Mouse (Mus musculus) MEL (cell line): ENCODE results near the gene Ascl2. TPM values are rescaled to one million over a fixed set of nuclear protein-coding genes. Genes with fewer than 3 reads are reported as not detected.

Experiments used
- DNase-seq: peaks from one replicate; pipeline ENCODE4 v3.0.0; 2011; ENCODE audit warnings: low read depth, low spot score
- H3K27ac ChIP-seq: 2 replicates; pipeline ENCODE4 v1.5.1; 2012; ENCODE audit warnings: low read depth, mild to moderate bottlenecking, control low read depth, low read length, moderate library complexity; ENCODE audit not compliant: control insufficient read depth
- H3K27me3 ChIP-seq, 2 experiments: fragments of 150-350 bp in 1 of 2; sonication (generic) in 1 of 2; 2 replicates each; pipeline ENCODE4 v1.6.1; 2012; ENCODE audit warnings: low read length in 2 of 2, mild to moderate bottlenecking in 2 of 2, improper control_type of control experiment in 1 of 2, moderate library complexity in 1 of 2; ENCODE audit not compliant: insufficient read depth in 2 of 2, control insufficient read depth in 1 of 2
- H3K36me3 ChIP-seq, 2 experiments: 2 replicates each; pipeline ENCODE4 v1.6.1; 2012 to 2014; ENCODE audit warnings: low read length in 2 of 2, improper control_type of control experiment in 1 of 2, inconsistent platforms in 1 of 2, mild to moderate bottlenecking in 1 of 2; ENCODE audit not compliant: insufficient read depth in 2 of 2, control insufficient read depth in 1 of 2
- H3K4me1 ChIP-seq, 2 experiments: fragments of 150-350 bp in 1 of 2; sonication (generic) in 1 of 2; 2 replicates each; pipeline ENCODE4 v1.6.1; 2012; ENCODE audit warnings: low read length in 2 of 2, improper control_type of control experiment in 1 of 2, mild to moderate bottlenecking in 1 of 2; ENCODE audit not compliant: insufficient read depth in 2 of 2, control insufficient read depth in 1 of 2
- H3K4me3 ChIP-seq, 2 experiments: fragments of 150-350 bp in 1 of 2; sonication (generic) in 1 of 2; 2 replicates each; pipeline ENCODE4 v1.5.1; 2012; ENCODE audit warnings: low read depth in 2 of 2, low read length in 2 of 2, mild to moderate bottlenecking in 2 of 2, moderate library complexity in 2 of 2, control low read depth in 1 of 2, improper control_type of control experiment in 1 of 2; ENCODE audit not compliant: control insufficient read depth in 1 of 2, insufficient read depth in 1 of 2
- H3K79me2 ChIP-seq: 2 replicates; pipeline ENCODE4 v1.6.1; 2012; ENCODE audit warnings: mild to moderate bottlenecking, low read length, moderate library complexity; ENCODE audit not compliant: control insufficient read depth, poor library complexity, insufficient read depth
- H3K9ac ChIP-seq: 2 replicates; pipeline ENCODE4 v1.6.1; 2012; ENCODE audit warnings: low read depth, mild to moderate bottlenecking, control low read depth, low read length, moderate library complexity; ENCODE audit not compliant: control insufficient read depth, poor library complexity, severe bottlenecking
- H3K9me3 ChIP-seq: fragments of 150-350 bp; sonication (generic); replicated peaks from 2 replicates; pipeline ENCODE4 v1.6.1; 2012; ENCODE audit warnings: mild to moderate bottlenecking, low read length, improper control_type of control experiment, moderate library complexity; ENCODE audit not compliant: insufficient read depth
- BHLHE40 ChIP-seq: IDR thresholded peaks from 2 replicates; pipeline ENCODE4 v1.6.1; 2012; ENCODE audit warnings: low read depth, mild to moderate bottlenecking, inconsistent platforms, low read length, improper control_type of control experiment, borderline replicate concordance
- CHD1 ChIP-seq: IDR thresholded peaks from 2 replicates; pipeline ENCODE4 v1.6.1; 2012; ENCODE audit warnings: low read depth, mild to moderate bottlenecking, inconsistent platforms, low read length, improper control_type of control experiment
- CHD2 ChIP-seq: IDR thresholded peaks from 2 replicates; pipeline ENCODE4 v1.6.1; 2011; ENCODE audit warnings: low read length, improper control_type of control experiment
- CTCF ChIP-seq, 3 experiments: IDR thresholded peaks in 2 of 3; conservative IDR thresholded peaks in 1 of 3; 2 replicates each; pipeline ENCODE4 v1.5.1; 2011 to 2012; ENCODE audit warnings: low read length in 3 of 3, low read depth in 2 of 3, mild to moderate bottlenecking in 2 of 3, improper control_type of control experiment in 1 of 3, inconsistent platforms in 1 of 3, mixed read lengths in 1 of 3, moderate library complexity in 1 of 3; ENCODE audit not compliant: control insufficient read depth in 1 of 3, insufficient read depth in 1 of 3, poor library complexity in 1 of 3, severe bottlenecking in 1 of 3
- ELF1 ChIP-seq: IDR thresholded peaks from 2 replicates; pipeline ENCODE4 v1.6.1; 2014; ENCODE audit warnings: low read depth, mild to moderate bottlenecking, inconsistent platforms, low read length, improper control_type of control experiment, moderate library complexity
- EP300 ChIP-seq, 2 experiments: IDR thresholded peaks; 2 replicates each; pipeline ENCODE4 v1.6.1; 2011; ENCODE audit warnings: improper control_type of control experiment in 2 of 2, low read length in 2 of 2, low read depth in 1 of 2, mild to moderate bottlenecking in 1 of 2
- ETS1 ChIP-seq: IDR thresholded peaks from 2 replicates; pipeline ENCODE4 v1.6.1; 2012; ENCODE audit warnings: low read depth, mild to moderate bottlenecking, inconsistent platforms, low read length, improper control_type of control experiment, moderate library complexity
- GABPA ChIP-seq: IDR thresholded peaks from 2 replicates; pipeline ENCODE4 v1.6.1; 2012; ENCODE audit warnings: low read depth, mild to moderate bottlenecking, inconsistent platforms, low read length, improper control_type of control experiment, moderate library complexity
- JUND ChIP-seq: IDR thresholded peaks from 2 replicates; pipeline ENCODE4 v1.6.1; 2011; ENCODE audit warnings: low read depth, mild to moderate bottlenecking, improper control_type of control experiment, low read length
- MAX ChIP-seq: IDR thresholded peaks from 2 replicates; pipeline ENCODE4 v1.6.1; 2011; ENCODE audit warnings: low read length, improper control_type of control experiment
- MEF2A ChIP-seq: IDR thresholded peaks from 2 replicates; pipeline ENCODE4 v1.6.1; 2014; ENCODE audit warnings: low read depth, mild to moderate bottlenecking, inconsistent platforms, low read length, improper control_type of control experiment; ENCODE audit not compliant: poor library complexity, insufficient replicate concordance, severe bottlenecking; ENCODE audit errors: extremely low read depth
- MXI1 ChIP-seq: IDR thresholded peaks from 2 replicates; pipeline ENCODE4 v1.6.1; 2011; ENCODE audit warnings: mild to moderate bottlenecking, low read depth, low read length, improper control_type of control experiment
- MYB ChIP-seq: IDR thresholded peaks from 2 replicates; pipeline ENCODE4 v1.6.1; 2011; ENCODE audit warnings: mild to moderate bottlenecking, low read depth, low read length, improper control_type of control experiment
- NRF1 ChIP-seq: IDR thresholded peaks from 2 replicates; pipeline ENCODE4 v1.6.1; 2014; ENCODE audit warnings: low read depth, mild to moderate bottlenecking, inconsistent platforms, low read length, improper control_type of control experiment, moderate library complexity; ENCODE audit not compliant: poor library complexity, insufficient read depth, severe bottlenecking
- POLR2AphosphoS2 ChIP-seq: IDR thresholded peaks from 2 replicates; pipeline ENCODE4 v1.6.1; 2011; ENCODE audit warnings: low read length, improper control_type of control experiment
- RAD21 ChIP-seq: IDR thresholded peaks from 2 replicates; pipeline ENCODE4 v1.6.1; 2011; ENCODE audit warnings: mild to moderate bottlenecking, low read depth, low read length, improper control_type of control experiment
- RCOR1 ChIP-seq: IDR thresholded peaks from 2 replicates; pipeline ENCODE4 v1.6.1; 2012; ENCODE audit warnings: low read depth, mild to moderate bottlenecking, inconsistent platforms, low read length, improper control_type of control experiment
- SMC3 ChIP-seq: IDR thresholded peaks from 2 replicates; pipeline ENCODE4 v1.6.1; 2011; ENCODE audit warnings: low read depth, low read length, improper control_type of control experiment
- TAL1 ChIP-seq: IDR thresholded peaks from 2 replicates; pipeline ENCODE4 v1.6.1; 2012; ENCODE audit warnings: mild to moderate bottlenecking, inconsistent platforms, low read length, moderate library complexity, mixed read lengths
- TBP ChIP-seq: IDR thresholded peaks from 2 replicates; pipeline ENCODE4 v1.8.0; 2011; ENCODE audit warnings: low read depth, low read length, improper control_type of control experiment
- ZC3H11A ChIP-seq: IDR thresholded peaks from 2 replicates; pipeline ENCODE4 v1.6.1; 2012; ENCODE audit warnings: low read depth, mild to moderate bottlenecking, inconsistent platforms, low read length, improper control_type of control experiment
- ZMIZ1 ChIP-seq: IDR thresholded peaks from 2 replicates; pipeline ENCODE4 v1.6.1; 2012; ENCODE audit warnings: low read depth, mild to moderate bottlenecking, inconsistent platforms, low read length, improper control_type of control experiment, moderate library complexity
- ZNF384 ChIP-seq: IDR thresholded peaks from 2 replicates; pipeline ENCODE4 v1.6.1; 2012; ENCODE audit warnings: low read depth, mild to moderate bottlenecking, inconsistent platforms, low read length, improper control_type of control experiment
- polyA plus RNA-seq, 2 experiments: library from polyadenylated mRNA; stranded (reverse) in 1 of 2; unstranded in 1 of 2; fragments of >175 nt in 1 of 2; fragments of >200 nt in 1 of 2; gene quantifications; 2 replicates each; pipeline versions ENCODE4 v1.2.1 to v1.2.4; 2012; ENCODE audit warnings: low replicate concordance in 2 of 2, low read depth in 1 of 2; ENCODE audit not compliant: insufficient read length in 2 of 2, insufficient read depth in 1 of 2, missing spikeins in 1 of 2
- total RNA-seq: library from RNA; depleted of rRNA; stranded (reverse); fragments of 300-350 nt; gene quantifications from 2 replicates; pipeline ENCODE4 v1.2.3, GENCODE M21; 2012

The Ascl2 gene
- total and polyA plus RNA-seq, 3 experiments: not detected

DNA sequence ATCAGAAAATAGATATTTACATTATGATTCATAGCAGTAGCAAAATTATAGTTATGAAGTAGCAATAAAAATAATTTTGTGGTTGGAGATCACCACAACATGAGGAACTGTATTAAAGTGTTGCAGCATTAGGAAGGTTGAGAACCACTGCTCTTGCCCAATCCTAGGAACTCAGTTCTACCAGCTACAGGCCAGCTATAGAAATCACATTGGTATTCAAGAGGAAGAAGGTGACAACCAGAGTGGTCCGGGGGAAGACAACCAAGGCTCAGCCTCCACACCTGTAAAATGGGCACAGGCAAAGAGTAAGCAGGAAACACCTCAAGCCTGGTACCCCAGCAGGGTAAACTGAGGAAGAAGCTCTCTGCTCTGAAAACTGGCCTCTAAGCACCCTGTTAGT lies 10.2 kb downstream of the Ascl2 start:
- peaks cover 0 to 3% of the 10 kb centered on the region in 2 experiments; a peak in 1 of 4 replicates for H3K27me3 ChIP-seq

DNA sequence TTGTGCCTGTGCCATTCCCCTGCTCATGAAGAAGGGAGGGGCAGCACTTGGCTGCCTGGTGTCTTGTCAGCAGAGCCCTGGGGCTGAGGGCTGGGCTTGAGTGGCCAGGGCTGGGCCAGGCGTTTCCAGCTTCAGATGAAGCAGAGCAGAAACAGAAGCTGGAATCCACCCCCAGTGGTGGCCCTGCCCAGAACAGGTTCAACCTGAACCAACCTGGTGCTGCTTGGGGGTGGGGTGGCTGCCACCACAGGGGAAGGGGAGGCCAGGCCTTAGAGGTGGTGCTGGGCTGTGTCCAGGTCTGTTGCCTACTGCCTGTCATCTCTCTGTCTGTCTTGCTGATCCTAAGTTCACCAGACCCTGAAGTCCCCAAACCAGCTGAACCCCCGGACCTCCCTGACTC lies 13.0 kb downstream of the Ascl2 start:
- Histone ChIP-seq H3K4me1 (no peaks in the 10 kb centered on the region), H3K9me3 (no peaks in the 10 kb centered on the region), H3K36me3 (no peaks in the 10 kb centered on the region), H3K9ac (no peak overlapping the region), H3K79me2 (no peaks in the 10 kb centered on the region), H3K27me3 (0 out of 4 replicates have a peak, but pooled peaks cover 0 to 1% of the 10 kb centered on the region in 2 experiments), H3K4me3 (no peak overlapping the region), H3K27ac (no peak overlapping the region)
- TF ChIP-seq MAX (no peak), CHD2 (no peak), CTCF (IDR thresholded peaks at IDR 0.05 in 2 of 3, conservative IDR thresholded peaks at IDR 0.05 in 1 of 3; ENCODE audit: control insufficient read depth in 1 of 3, insufficient read depth in 1 of 3, low read depth in 2 of 3, low read length in 3 of 3, poor library complexity in 1 of 3, severe bottlenecking in 1 of 3) (no peak), BHLHE40 (no peak), ZMIZ1 (no peak), MYB (no peak), EP300 (IDR thresholded peaks at IDR 0.05; ENCODE audit: low read depth in 1 of 2, low read length in 2 of 2) (no peak), RCOR1 (no peak), RAD21 (no peak), TAL1 (no peak), JUND (no peak), MXI1 (no peak), GABPA (no peak), ELF1 (no peak), TBP (no peak), ZC3H11A (no peak), ZNF384 (no peak), ETS1 (no peak), MEF2A (no peak), NRF1 (no peak)
- DNase-seq: no peak

More for the DNA sequence above, 10.2 kb downstream of the Ascl2 start:
- no peaks in the 10 kb centered on the region for H3K79me2 ChIP-seq
- no peaks in the 10 kb centered on the region for H3K4me1 ChIP-seq
- no peak for DNase-seq
- H3K27ac ChIP-seq: no peak overlapping the region
- no peak for TF ChIP-seq EP300 (IDR thresholded peaks at IDR 0.05; ENCODE audit: low read depth in 1 of 2, low read length in 2 of 2)
- TF ChIP-seq TBP: no peak
- no peak for TF ChIP-seq POLR2AphosphoS2
- no peak for TF ChIP-seq CHD1
- TF ChIP-seq SMC3: no peak
- no peaks in the 10 kb centered on the region for H3K36me3 ChIP-seq
- no peak overlapping the region for H3K4me3 ChIP-seq
- H3K9ac ChIP-seq: no peak overlapping the region
- no peaks in the 10 kb centered on the region for H3K9me3 ChIP-seq
